Mouse (Mus musculus) hindbrain, embryonic 13.5 days (tissue): Measurements from ENCODE around the gene Gpr132. TPM values are rescaled to one million over a fixed set of nuclear protein-coding genes. Genes with fewer than 3 reads are reported as not detected.
A peak's percentile ranks its signal among the peaks of the same experiment; 100 is the strongest.

Experiments
- ATAC-seq: fragments of 200-750 bp; cut with Nextera tagmentation; 2 replicates; pipeline ENCODE4 v1.8.0; 2017; ENCODE audit warnings: moderate TSS enrichment; ENCODE audit not compliant: low FRiP score
- H3K27ac ChIP-seq: fragments of 300-500 bp; sonication (generic); 2 replicates; pipeline ENCODE4 v1.5.1; 2015; ENCODE audit warnings: inconsistent platforms, mild to moderate bottlenecking, moderate library complexity
- H3K27me3 ChIP-seq: fragments of 300-500 bp; sonication (generic); 2 replicates; pipeline ENCODE4 v1.6.1; 2015; ENCODE audit warnings: mild to moderate bottlenecking, inconsistent platforms
- H3K36me3 ChIP-seq: fragments of 300-500 bp; sonication (generic); 2 replicates; pipeline ENCODE4 v1.6.1; 2015; ENCODE audit warnings: mild to moderate bottlenecking, inconsistent platforms
- H3K4me1 ChIP-seq: fragments of 300-500 bp; sonication (generic); replicated peaks from 2 replicates; pipeline ENCODE4 v1.6.1; 2015; ENCODE audit warnings: inconsistent platforms
- H3K4me2 ChIP-seq: fragments of 300-500 bp; sonication (generic); 2 replicates; pipeline ENCODE4 v1.6.1; 2015; ENCODE audit warnings: inconsistent platforms, mild to moderate bottlenecking, moderate library complexity
- H3K4me3 ChIP-seq: fragments of 300-500 bp; sonication (generic); 2 replicates; pipeline ENCODE4 v1.5.1; 2015; ENCODE audit warnings: mild to moderate bottlenecking, inconsistent platforms
- H3K9ac ChIP-seq: fragments of 300-500 bp; sonication (generic); 2 replicates; pipeline ENCODE4 v1.6.1; 2015; ENCODE audit warnings: mild to moderate bottlenecking, inconsistent platforms
- H3K9me3 ChIP-seq: fragments of 300-500 bp; sonication (generic); 2 replicates; pipeline ENCODE4 v1.6.1; 2016; ENCODE audit warnings: inconsistent platforms
- WGBS: fragments of 180-500 bp; shearing (Covaris S2); methylation state at CpG from one replicate; pipeline ENCODE4 v1.1.7; 2015; 5-methylcytosine and 5-hydroxymethylcytosine counted together
- polyA plus RNA-seq: library from polyadenylated mRNA; unstranded; fragments of >200 nt; fragmentation: Nextera tagmentation; extraction: Ambion mirVana; gene quantifications from 2 replicates; pipeline ENCODE4 v1.2.1, GENCODE M21; 2015

Gpr132 gene
- polyA plus RNA-seq, 1 experiment from 2014 or later = not detected

DNA sequence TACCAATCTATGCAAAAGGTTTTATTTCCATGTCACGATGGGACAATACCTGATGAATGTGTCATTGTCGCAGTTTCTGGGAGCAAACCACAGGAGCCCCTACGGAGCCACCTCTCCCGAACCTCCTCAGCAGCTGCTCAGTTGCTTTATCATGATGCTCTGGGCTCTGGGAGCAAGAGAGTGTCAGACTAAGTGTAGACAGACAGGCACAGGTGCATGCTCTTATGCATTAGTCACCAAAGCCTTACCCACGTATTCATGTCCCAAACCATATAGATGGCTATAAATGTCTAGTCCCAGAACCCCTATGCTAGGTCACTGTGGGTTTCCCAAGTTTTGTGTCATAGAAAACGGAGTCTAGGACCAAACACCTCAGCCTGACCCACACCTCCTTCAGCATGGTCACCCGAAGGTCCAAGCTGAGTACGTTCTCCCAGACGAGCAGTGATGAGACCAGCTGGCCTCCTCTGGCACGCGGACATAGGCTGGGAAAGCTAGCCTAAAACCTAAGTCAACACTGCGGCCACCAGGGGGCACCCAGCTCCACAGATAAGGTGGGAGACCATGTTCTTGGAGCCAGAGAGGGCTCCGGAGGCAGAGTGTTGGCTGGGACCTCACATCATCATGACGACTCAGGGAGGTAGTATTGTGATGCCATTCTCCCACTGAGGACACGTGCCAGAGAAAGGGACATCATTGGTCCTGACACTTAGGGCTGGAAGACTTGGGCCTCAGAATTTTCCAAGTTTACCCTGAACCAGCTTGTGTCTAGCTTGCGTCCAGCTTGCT lies 7.4 kb upstream of the Gpr132 start:
- Histone ChIP-seq H3K4me2 (no peak overlapping the region), H3K9ac (no peak overlapping the region), H3K9me3 (no peaks in the 10 kb centered on the region), H3K36me3 (no peaks in the 10 kb centered on the region), H3K4me1 (peaks cover 32% of the 10 kb centered on the region), H3K27me3 (peaks cover 99% of the 10 kb centered on the region), H3K27ac (no peak overlapping the region), H3K4me3 (no peak overlapping the region)
- WGBS = 24% methylated on average over 16 of the region's 16 CpGs
- ATAC-seq = peak; percentile 33

DNA sequence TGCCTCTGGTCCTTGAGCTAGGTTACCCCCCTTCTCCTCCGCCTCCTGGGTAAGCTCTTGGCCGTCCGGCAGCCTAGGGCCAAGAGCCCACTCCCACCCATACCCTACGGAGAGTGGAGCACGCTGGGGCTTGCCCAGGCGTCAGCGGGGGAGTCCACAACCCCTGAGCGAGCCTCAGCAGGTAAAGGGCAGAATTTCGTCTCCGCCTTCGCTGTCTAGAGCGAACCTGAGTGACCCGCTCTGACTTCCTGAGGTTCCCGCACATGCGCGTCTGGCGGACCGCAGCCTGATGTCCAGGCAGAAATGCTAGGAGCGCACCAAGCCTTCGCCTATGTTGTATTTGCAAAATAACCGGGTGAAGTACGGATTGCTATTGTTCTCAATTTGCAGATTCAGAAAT lies 6.2 kb upstream of the Gpr132 start:
- Histone ChIP-seq H3K4me3 (peak overlapping the region; percentile 29), H3K9me3 (no peaks in the 10 kb centered on the region), H3K27me3 (peaks cover 86% of the 10 kb centered on the region), H3K4me2 (peak overlapping the region; percentile 52), H3K36me3 (no peaks in the 10 kb centered on the region), H3K4me1 (peaks cover 40% of the 10 kb centered on the region), H3K27ac (no peak overlapping the region), H3K9ac (peak overlapping the region; percentile 46; the same call in 1 of the 2 replicates)
- 15% methylated on average over 22 of the region's 22 CpGs for WGBS
- ATAC-seq = no peak

DNA sequence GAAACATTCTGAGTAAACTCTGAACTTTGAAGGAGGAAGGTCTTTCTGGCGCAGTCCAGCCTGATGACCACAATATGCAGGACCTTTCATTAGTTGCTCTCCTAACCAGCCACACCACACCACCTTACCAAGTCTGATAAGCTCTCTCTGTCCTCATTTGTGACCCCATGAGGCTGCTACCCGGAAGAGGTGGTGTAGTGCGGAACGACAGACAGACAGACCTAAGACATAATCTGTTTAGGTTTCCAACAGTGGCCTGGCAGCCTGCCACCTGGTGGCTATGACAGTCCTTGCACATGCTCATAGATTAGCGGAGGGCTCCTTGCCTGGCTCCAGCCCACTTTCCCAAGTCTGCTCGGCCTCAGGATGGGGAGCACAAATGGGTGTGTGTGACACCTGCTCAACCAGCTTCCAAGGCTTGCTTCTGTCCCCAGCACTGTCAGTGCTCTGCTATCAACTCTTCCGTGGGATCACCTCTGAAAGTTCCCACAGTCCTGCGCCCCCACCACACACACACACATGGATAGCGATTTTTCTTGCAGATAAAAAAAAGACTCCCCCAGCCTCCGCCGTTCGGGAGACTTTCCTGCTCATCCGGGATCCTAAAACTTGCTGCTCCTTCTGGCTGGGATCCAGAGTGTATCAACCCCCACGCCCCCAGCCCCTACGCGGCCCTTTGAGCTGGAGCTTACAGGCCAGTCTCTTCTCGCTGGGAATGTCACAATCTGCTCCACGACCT lies 5.6 kb upstream of the Gpr132 start:
- H3K4me1 ChIP-seq = peaks cover 40% of the 10 kb centered on the region
- peaks cover 82% of the 10 kb centered on the region for H3K27me3 ChIP-seq
- no peaks in the 10 kb centered on the region for H3K36me3 ChIP-seq
- peak overlapping the region; percentile 29 for H3K4me3 ChIP-seq
- WGBS = 20% methylated on average over 18 of the region's 18 CpGs
- H3K9ac ChIP-seq = peak overlapping the region; percentile 46; the same call in 1 of the 2 replicates
- no peak overlapping the region for H3K27ac ChIP-seq
- ATAC-seq = 0 out of 2 replicates have a peak, but pooled peaks have one; percentile 6
- peak overlapping the region; percentile 52 for H3K4me2 ChIP-seq
- no peaks in the 10 kb centered on the region for H3K9me3 ChIP-seq

GRCm38 (mm10) chr12:112872991-112873390 lies 5.0 kb upstream of the Gpr132 start:
- Histone ChIP-seq H3K27me3 (peaks cover 81% of the 10 kb centered on the region), H3K9me3 (no peaks in the 10 kb centered on the region), H3K27ac (no peak overlapping the region), H3K4me3 (no peak overlapping the region), H3K4me1 (peaks cover 40% of the 10 kb centered on the region), H3K4me2 (no peak overlapping the region), H3K9ac (no peak overlapping the region), H3K36me3 (no peaks in the 10 kb centered on the region)
- ATAC-seq = no peak
- WGBS = 84% methylated on average over 10 of the region's 10 CpGs

DNA sequence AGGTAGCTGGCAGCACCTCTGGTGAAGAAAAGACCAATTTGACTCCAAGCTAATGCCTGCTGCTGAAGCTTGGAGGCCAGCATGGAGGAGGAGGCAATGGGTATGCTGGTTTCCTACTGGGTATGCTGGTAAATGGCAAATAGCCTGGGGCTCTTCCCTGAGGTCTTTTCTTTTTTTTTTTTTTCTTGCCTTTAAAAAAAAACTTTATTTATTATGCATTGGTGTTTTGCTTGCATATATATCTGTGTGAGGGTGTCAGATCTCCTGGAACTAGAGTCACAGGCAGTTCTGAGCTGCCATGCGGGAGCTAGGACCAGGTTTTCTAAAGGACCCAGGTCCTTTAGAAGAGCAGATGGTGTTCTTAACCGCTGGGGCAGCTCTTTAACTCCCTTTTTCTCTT lies 3.2 kb upstream of the Gpr132 start:
- Histone ChIP-seq H3K9me3 (no peaks in the 10 kb centered on the region), H3K9ac (no peak overlapping the region), H3K4me1 (peaks cover 25% of the 10 kb centered on the region), H3K36me3 (no peaks in the 10 kb centered on the region), H3K27ac (no peak overlapping the region), H3K4me2 (no peak overlapping the region), H3K27me3 (peaks cover 64% of the 10 kb centered on the region), H3K4me3 (no peak overlapping the region)
- no peak for ATAC-seq
- 83% methylated on average over 2 of the region's 2 CpGs for WGBS

GRCm38 (mm10) chr12:112870775-112871174 lies 2.7 kb upstream of the Gpr132 start:
- ATAC-seq = no peak
- Histone ChIP-seq H3K27me3 (peaks cover 59% of the 10 kb centered on the region), H3K4me1 (peaks cover 20% of the 10 kb centered on the region), H3K9ac (no peak overlapping the region), H3K4me3 (no peak overlapping the region), H3K27ac (no peak overlapping the region), H3K36me3 (no peaks in the 10 kb centered on the region), H3K4me2 (no peak overlapping the region), H3K9me3 (no peaks in the 10 kb centered on the region)
- WGBS = 51% methylated on average over 13 of the region's 13 CpGs

- Histone ChIP-seq H3K4me2 (peak overlapping the region; percentile 33), H3K27ac (no peak overlapping the region), H3K4me1 (peaks cover 19% of the 10 kb centered on the region), H3K27me3 (peaks cover 49% of the 10 kb centered on the region), H3K9ac (peak overlapping the region; percentile 39; the same call in 1 of the 2 replicates), H3K36me3 (no peaks in the 10 kb centered on the region), H3K4me3 (peak overlapping the region; percentile 2; the same call in 1 of the 2 replicates), H3K9me3 (no peaks in the 10 kb centered on the region)
- 13% methylated on average over 16 of the region's 16 CpGs for WGBS
- no peak for ATAC-seq
Observed at GRCm38 (mm10) chr12:112869783-112870204, 1.8 kb upstream of the Gpr132 start.

DNA sequence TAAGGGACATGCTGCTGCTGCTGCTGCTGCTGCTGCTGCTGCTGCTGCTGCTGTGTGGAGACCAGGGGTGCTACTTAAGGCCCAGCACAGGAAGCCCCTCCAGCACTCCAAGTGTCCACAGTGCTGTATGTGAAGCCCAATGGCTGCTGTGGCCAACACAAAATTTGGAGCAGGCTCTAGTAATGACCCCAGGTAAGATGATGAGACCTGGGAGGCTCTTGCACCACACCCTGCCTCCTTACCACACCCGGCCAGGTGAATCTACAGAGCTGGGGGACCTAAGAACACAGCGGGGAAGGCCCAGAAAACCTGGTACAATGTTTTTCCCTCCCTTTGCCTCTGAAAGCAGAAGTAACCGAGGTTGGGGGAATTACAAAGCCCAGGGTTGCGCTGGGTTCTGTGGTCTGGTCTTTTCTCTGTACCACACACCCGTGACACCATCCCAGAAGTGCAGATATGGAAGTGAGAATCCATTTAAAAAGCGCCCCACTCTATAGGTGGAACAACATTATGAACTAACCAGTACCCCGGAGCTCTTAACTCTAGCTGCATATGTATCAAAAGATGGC lies 838 bp downstream of the Gpr132 start:
- Histone ChIP-seq H3K4me1 (peaks cover 9% of the 10 kb centered on the region), H3K9ac (no peak overlapping the region), H3K9me3 (no peaks in the 10 kb centered on the region), H3K4me2 (no peak overlapping the region), H3K27me3 (peaks cover 24% of the 10 kb centered on the region), H3K36me3 (no peaks in the 10 kb centered on the region), H3K4me3 (no peak overlapping the region), H3K27ac (no peak overlapping the region)
- no peak for ATAC-seq
- WGBS = 87% methylated on average over 7 of the region's 7 CpGs

GRCm38 (mm10) chr12:112866467-112867080 lies 1.5 kb downstream of the Gpr132 start:
- no peaks in the 10 kb centered on the region for H3K9me3 ChIP-seq
- no peaks in the 10 kb centered on the region for H3K36me3 ChIP-seq
- no peak overlapping the region for H3K27ac ChIP-seq
- peaks cover 18% of the 10 kb centered on the region for H3K27me3 ChIP-seq
- ATAC-seq = no peak
- H3K4me3 ChIP-seq = no peak overlapping the region
- 83% methylated on average over 8 of the region's 8 CpGs for WGBS
- no peak overlapping the region; the same call in 1 of the 2 replicates for H3K9ac ChIP-seq
- H3K4me1 ChIP-seq = peaks cover 9% of the 10 kb centered on the region
- no peak overlapping the region for H3K4me2 ChIP-seq

DNA sequence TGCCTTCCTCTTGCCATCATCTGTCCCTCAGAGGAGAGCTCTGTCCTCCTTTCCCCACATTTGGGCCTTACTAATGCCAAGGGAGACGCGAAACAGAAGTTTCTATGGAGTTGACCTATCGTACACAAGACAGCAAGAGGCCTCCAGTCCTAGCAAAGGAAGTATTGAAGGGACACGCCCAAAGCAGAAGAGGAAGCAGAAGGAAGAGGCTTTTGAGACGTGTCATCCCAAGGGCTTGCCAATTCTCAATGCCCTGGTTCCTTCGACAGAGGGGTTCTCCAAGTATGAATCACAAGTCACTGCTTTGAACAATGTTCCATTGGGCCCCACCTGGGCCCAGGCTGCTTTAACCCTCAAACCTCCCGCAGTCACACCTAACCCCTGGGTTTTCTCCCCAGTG lies 3.2 kb downstream of the Gpr132 start:
- H3K4me3 ChIP-seq = no peak overlapping the region
- H3K4me1 ChIP-seq = peaks cover 4% of the 10 kb centered on the region
- H3K4me2 ChIP-seq = no peak overlapping the region
- no peaks in the 10 kb centered on the region for H3K9me3 ChIP-seq
- H3K9ac ChIP-seq = no peak overlapping the region
- no peak overlapping the region for H3K27ac ChIP-seq
- no peak for ATAC-seq
- WGBS = 90% methylated on average over 7 of the region's 7 CpGs
- no peaks in the 10 kb centered on the region for H3K36me3 ChIP-seq
- peaks cover 7% of the 10 kb centered on the region; the same call in 1 of the 2 replicates for H3K27me3 ChIP-seq

DNA sequence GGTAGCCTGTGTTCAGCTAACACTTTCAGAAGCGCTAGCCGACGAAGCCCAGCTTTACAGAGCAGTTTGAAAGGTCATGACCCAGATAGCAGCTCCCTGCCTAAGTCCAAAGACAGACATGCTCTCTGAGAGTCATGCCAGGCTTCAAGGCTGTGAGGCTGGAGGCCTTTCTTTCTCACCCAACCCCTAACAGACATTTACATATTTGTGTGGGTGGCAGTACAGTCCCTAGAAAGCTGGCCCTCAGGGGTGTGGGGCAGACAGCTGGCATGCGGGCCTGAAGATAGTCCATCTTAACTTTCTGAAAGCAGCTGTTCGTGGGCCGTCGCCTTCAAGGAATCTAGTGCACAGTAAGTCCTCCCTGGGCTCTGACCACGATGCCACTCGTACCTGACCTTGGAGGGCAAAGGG lies 6.1 kb downstream of the Gpr132 start:
- no peak overlapping the region for H3K4me3 ChIP-seq
- ATAC-seq = no peak
- H3K4me2 ChIP-seq = no peak overlapping the region
- H3K9ac ChIP-seq = no peak overlapping the region
- no peak overlapping the region for H3K27ac ChIP-seq
- no peaks in the 10 kb centered on the region for H3K4me1 ChIP-seq
- 62% methylated on average over 9 of the region's 9 CpGs for WGBS
- no peaks in the 10 kb centered on the region for H3K27me3 ChIP-seq
- H3K36me3 ChIP-seq = no peaks in the 10 kb centered on the region
- H3K9me3 ChIP-seq = no peaks in the 10 kb centered on the region

DNA sequence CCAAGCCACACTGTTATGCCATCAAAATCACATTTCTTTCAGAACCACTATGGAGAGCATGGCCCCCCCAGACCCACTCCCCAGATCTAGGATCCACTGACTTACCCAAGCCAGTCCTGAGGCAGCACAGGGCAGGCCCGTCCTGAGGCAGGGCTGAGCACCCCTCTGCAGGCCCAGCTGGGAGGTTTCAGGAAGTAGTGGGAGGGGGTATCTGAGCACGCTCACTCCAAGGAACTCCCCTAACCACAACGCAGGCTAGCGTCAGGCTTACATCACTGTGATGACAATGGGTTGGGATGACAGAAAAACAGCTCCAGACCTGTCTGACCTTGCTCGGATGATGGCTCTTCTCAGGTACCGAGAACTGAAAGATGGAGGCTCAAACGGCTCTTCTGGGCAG lies 7.3 kb downstream of the Gpr132 start:
- no peak overlapping the region for H3K4me2 ChIP-seq
- no peaks in the 10 kb centered on the region for H3K27me3 ChIP-seq
- H3K9me3 ChIP-seq = no peaks in the 10 kb centered on the region
- H3K27ac ChIP-seq = no peak overlapping the region
- 71% methylated on average over 7 of the region's 7 CpGs for WGBS
- H3K36me3 ChIP-seq = no peaks in the 10 kb centered on the region
- H3K9ac ChIP-seq = no peak overlapping the region
- no peaks in the 10 kb centered on the region for H3K4me1 ChIP-seq
- no peak overlapping the region for H3K4me3 ChIP-seq
- ATAC-seq = no peak
